Mouse (Mus musculus) myocyte (in vitro differentiated cells): ENCODE results near the gene Ptprd. TPM values are rescaled to one million over a fixed set of nuclear protein-coding genes. Genes with fewer than 3 reads are reported as not detected.

ENCODE experiments used
- H3K27me3 ChIP-seq: one replicate; pipeline ENCODE4 v1.6.1; 2011; ENCODE audit not compliant: control insufficient read depth, insufficient read depth, insufficient read length
- H3K36me3 ChIP-seq: one replicate; pipeline ENCODE4 v1.6.1; 2011; ENCODE audit not compliant: control insufficient read depth, insufficient read depth
- H3K4me2 ChIP-seq: one replicate; pipeline ENCODE4 v1.6.1; 2011; ENCODE audit warnings: low read depth, control low read depth
- H3K4me3 ChIP-seq: one replicate; pipeline ENCODE4 v1.5.1; 2011; ENCODE audit warnings: mild to moderate bottlenecking, control low read depth, moderate library complexity
- H3K79me2 ChIP-seq: one replicate; pipeline ENCODE4 v1.6.1; 2011; ENCODE audit not compliant: control insufficient read depth, insufficient read depth
- H3ac ChIP-seq: one replicate; pipeline ENCODE4 v1.6.1; 2011; ENCODE audit not compliant: control insufficient read depth, insufficient read length
- CEBPB ChIP-seq: IDR thresholded peaks from 2 replicates; pipeline ENCODE4 v1.6.1; 2011; ENCODE audit warnings: mild to moderate bottlenecking, moderate library complexity; ENCODE audit not compliant: poor library complexity, insufficient read depth, severe bottlenecking
- E2F4 ChIP-seq: IDR thresholded peaks from one replicate; pipeline ENCODE4 v1.6.1; 2011; ENCODE audit warnings: mild to moderate bottlenecking, control low read depth, moderate library complexity; ENCODE audit not compliant: insufficient read depth
- MAX ChIP-seq: IDR thresholded peaks from one replicate; pipeline ENCODE4 v1.6.1; 2011; ENCODE audit warnings: low read depth, mild to moderate bottlenecking, control low read depth
- MYOD1 ChIP-seq, 3 experiments: IDR thresholded peaks; one replicate each; pipeline ENCODE4 v1.6.1; 2011; ENCODE audit warnings: control low read depth in 2 of 3, low read depth in 2 of 3, mild to moderate bottlenecking in 2 of 3, moderate library complexity in 1 of 3; ENCODE audit not compliant: insufficient read length in 2 of 3, control insufficient read depth in 1 of 3
- MYOG ChIP-seq, 3 experiments: IDR thresholded peaks; one replicate each; pipeline ENCODE4 v1.6.1; 2011; ENCODE audit warnings: control low read depth in 2 of 3, low read depth in 2 of 3, mild to moderate bottlenecking in 2 of 3; ENCODE audit not compliant: insufficient read length in 2 of 3, control insufficient read depth in 1 of 3, insufficient read depth in 1 of 3
- POLR2A ChIP-seq: IDR thresholded peaks from one replicate; pipeline ENCODE4 v1.6.1; 2011; ENCODE audit warnings: low read depth, mild to moderate bottlenecking, control low read depth, moderate library complexity; ENCODE audit not compliant: insufficient read length
- POLR2AphosphoS2 ChIP-seq: IDR thresholded peaks from one replicate; pipeline ENCODE4 v1.6.1; 2011; ENCODE audit warnings: low read depth, control low read depth; ENCODE audit not compliant: insufficient read length
- REST ChIP-seq: IDR thresholded peaks from one replicate; pipeline ENCODE4 v1.6.1; 2011; ENCODE audit warnings: mild to moderate bottlenecking, control low read depth, moderate library complexity; ENCODE audit not compliant: insufficient read depth, insufficient read length
- SRF ChIP-seq: IDR thresholded peaks from one replicate; pipeline ENCODE4 v1.6.1; 2011; ENCODE audit warnings: low read depth; ENCODE audit not compliant: control insufficient read depth, insufficient read length
- TCF12 ChIP-seq: IDR thresholded peaks from one replicate; pipeline ENCODE4 v1.6.1; 2011; ENCODE audit warnings: mild to moderate bottlenecking, control low read depth; ENCODE audit not compliant: poor library complexity, insufficient read depth, severe bottlenecking
- TCF3 ChIP-seq: IDR thresholded peaks from one replicate; pipeline ENCODE4 v1.6.1; 2011; ENCODE audit warnings: low read depth, control low read depth; ENCODE audit not compliant: insufficient read length
- USF1 ChIP-seq: IDR thresholded peaks from one replicate; pipeline ENCODE4 v1.6.1; 2011; ENCODE audit warnings: low read depth, mild to moderate bottlenecking, control low read depth, moderate library complexity
- polyA plus RNA-seq: library from polyadenylated mRNA; unstranded; fragments of >200 nt; fragmentation: generic; extraction: Trizol; gene quantifications from one replicate; pipeline ENCODE4 v1.2.1, GENCODE M21; 2012; ENCODE audit warnings: missing spikeins

Ptprd gene
- polyA plus RNA-seq, 1 experiment: 2.9 TPM

- Histone ChIP-seq H3K27me3 (no peaks in the 10 kb centered on the region), H3K79me2 (no peaks in the 10 kb centered on the region), H3K4me3 (no peak overlapping the region), H3ac (no peak overlapping the region), H3K36me3 (no peaks in the 10 kb centered on the region), H3K4me2 (no peak overlapping the region)
- TF ChIP-seq E2F4 (no peak), MYOG (IDR thresholded peaks at IDR 0.05; ENCODE audit: control insufficient read depth in 1 of 3, insufficient read depth in 1 of 3, insufficient read length in 2 of 3, low read depth in 2 of 3) (no peak)
Observed at GRCm38 (mm10) chr4:78082744-78083143, 129.0 kb downstream of the Ptprd start.

DNA sequence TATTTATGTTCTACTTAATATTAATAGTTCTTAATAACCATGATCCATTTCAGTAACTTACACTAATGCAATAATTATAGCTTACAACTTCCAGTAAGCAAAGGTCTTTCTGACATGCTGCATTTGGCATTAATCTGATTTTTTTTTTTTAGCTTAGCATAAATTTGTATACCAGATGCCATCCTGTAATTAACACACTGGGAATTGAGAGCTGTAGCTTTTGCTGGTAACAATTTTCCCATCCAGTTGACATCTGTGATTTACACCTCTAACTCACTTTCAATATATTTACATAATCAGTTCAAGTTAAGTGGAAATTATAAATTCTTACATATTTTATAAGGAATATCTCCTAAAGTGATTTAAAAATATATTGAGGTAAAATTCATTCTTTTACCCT lies 134.3 kb downstream of the Ptprd start:
- TF ChIP-seq REST (no peak), SRF (no peak), MAX (no peak), POLR2AphosphoS2 (no peak), TCF3 (no peak), USF1 (no peak)
- Histone ChIP-seq H3ac (no peak overlapping the region), H3K4me2 (no peak overlapping the region), H3K27me3 (no peaks in the 10 kb centered on the region), H3K4me3 (no peak overlapping the region), H3K79me2 (no peaks in the 10 kb centered on the region), H3K36me3 (no peaks in the 10 kb centered on the region)

- Histone ChIP-seq H3K36me3 (no peaks in the 10 kb centered on the region), H3ac (no peak overlapping the region), H3K4me2 (no peak overlapping the region), H3K27me3 (no peaks in the 10 kb centered on the region), H3K4me3 (no peak overlapping the region), H3K79me2 (no peaks in the 10 kb centered on the region)
- TF ChIP-seq MYOG (IDR thresholded peaks at IDR 0.05; ENCODE audit: control insufficient read depth in 1 of 3, insufficient read depth in 1 of 3, insufficient read length in 2 of 3, low read depth in 2 of 3): no peak
- no peak for TF ChIP-seq TCF12
- no peak for TF ChIP-seq CEBPB
- no peak for TF ChIP-seq SRF
- no peak for TF ChIP-seq POLR2AphosphoS2
- TF ChIP-seq TCF3: no peak
- no peak for TF ChIP-seq MYOD1 (IDR thresholded peaks at IDR 0.05; ENCODE audit: control insufficient read depth in 1 of 3, insufficient read length in 2 of 3, low read depth in 2 of 3)
- no peak for TF ChIP-seq MAX
- TF ChIP-seq POLR2A: no peak
- TF ChIP-seq USF1: no peak
- TF ChIP-seq E2F4: no peak
- no peak for TF ChIP-seq REST
Observed at GRCm38 (mm10) chr4:78077087-78077486, 134.7 kb downstream of the Ptprd start.

DNA sequence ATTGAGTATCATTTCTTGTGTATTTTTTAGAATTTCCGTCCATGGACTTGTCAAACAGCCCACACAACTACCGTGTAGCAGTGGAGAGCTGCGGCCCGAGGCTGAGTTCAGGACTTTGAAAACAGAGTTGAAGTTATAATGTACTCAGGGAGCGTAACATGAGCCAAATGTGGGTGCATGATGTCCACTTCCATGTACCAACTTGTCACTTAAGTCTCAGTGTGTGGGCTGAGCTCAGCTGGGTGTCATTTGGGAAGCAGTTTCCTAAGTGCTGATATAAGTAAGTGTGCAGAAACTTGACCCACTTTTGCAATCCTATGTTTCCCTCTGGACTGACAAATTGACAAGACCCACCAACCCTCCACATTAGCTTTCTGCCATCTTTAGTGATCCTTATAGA lies 173.4 kb downstream of the Ptprd start:
- H3K79me2 ChIP-seq: no peaks in the 10 kb centered on the region
- no peak overlapping the region for H3ac ChIP-seq
- H3K27me3 ChIP-seq: no peaks in the 10 kb centered on the region
- H3K36me3 ChIP-seq: no peaks in the 10 kb centered on the region
- no peak overlapping the region for H3K4me2 ChIP-seq
- H3K4me3 ChIP-seq: no peak overlapping the region
- TF ChIP-seq TCF3 (no peak), SRF (no peak), E2F4 (no peak), USF1 (no peak), MYOG (IDR thresholded peaks at IDR 0.05; ENCODE audit: control insufficient read depth in 1 of 3, insufficient read depth in 1 of 3, insufficient read length in 2 of 3, low read depth in 2 of 3) (no peak), POLR2A (no peak), TCF12 (no peak), POLR2AphosphoS2 (no peak), CEBPB (no peak), MYOD1 (IDR thresholded peaks at IDR 0.05; ENCODE audit: control insufficient read depth in 1 of 3, insufficient read length in 2 of 3, low read depth in 2 of 3) (no peak), REST (no peak), MAX (no peak)

GRCm38 (mm10) chr4:78002065-78002464 lies 209.7 kb downstream of the Ptprd start:
- H3ac ChIP-seq: no peak overlapping the region
- no peaks in the 10 kb centered on the region for H3K79me2 ChIP-seq
- TF ChIP-seq CEBPB: no peak
- no peaks in the 10 kb centered on the region for H3K27me3 ChIP-seq
- no peak overlapping the region for H3K4me3 ChIP-seq
- no peak overlapping the region for H3K4me2 ChIP-seq
- no peaks in the 10 kb centered on the region for H3K36me3 ChIP-seq

DNA sequence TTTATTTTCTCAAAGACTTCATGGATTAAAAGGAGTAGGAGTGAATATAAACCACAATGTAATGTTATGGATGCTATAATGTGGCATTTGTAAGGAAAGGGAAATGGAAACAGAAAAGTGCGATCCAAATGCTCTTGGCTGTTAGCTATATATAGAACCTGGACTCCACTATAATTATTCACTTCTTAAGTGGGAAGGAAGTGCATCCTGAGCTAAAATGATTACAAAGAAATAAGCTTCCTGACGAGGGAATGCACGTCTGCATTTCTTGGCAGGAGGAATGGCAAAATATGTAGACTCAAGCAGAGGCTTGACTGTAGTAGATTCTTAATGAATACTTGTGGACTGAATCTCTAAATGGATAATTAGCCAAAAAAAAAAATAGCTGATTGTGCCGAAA lies 219.1 kb downstream of the Ptprd start:
- no peak overlapping the region for H3ac ChIP-seq
- no peak overlapping the region for H3K4me2 ChIP-seq
- H3K4me3 ChIP-seq: no peak overlapping the region
- H3K36me3 ChIP-seq: no peaks in the 10 kb centered on the region
- H3K79me2 ChIP-seq: no peaks in the 10 kb centered on the region
- H3K27me3 ChIP-seq: no peaks in the 10 kb centered on the region
- no peak for TF ChIP-seq TCF12
- TF ChIP-seq CEBPB: no peak
- no peak for TF ChIP-seq USF1
- TF ChIP-seq REST: no peak
- TF ChIP-seq POLR2A: no peak
- no peak for TF ChIP-seq MAX
- no peak for TF ChIP-seq POLR2AphosphoS2
- no peak for TF ChIP-seq E2F4
- no peak for TF ChIP-seq MYOG (IDR thresholded peaks at IDR 0.05; ENCODE audit: control insufficient read depth in 1 of 3, insufficient read depth in 1 of 3, insufficient read length in 2 of 3, low read depth in 2 of 3)
- no peak for TF ChIP-seq SRF
- TF ChIP-seq MYOD1 (IDR thresholded peaks at IDR 0.05; ENCODE audit: control insufficient read depth in 1 of 3, insufficient read length in 2 of 3, low read depth in 2 of 3): no peak
- TF ChIP-seq TCF3: no peak
